Mouse (Mus musculus): ENCODE data around the gene Zfp536. TPM values are rescaled to one million over a fixed set of nuclear protein-coding genes. Genes with fewer than 3 reads are reported as not detected.
"Not testable (repeated sequence)": the region's sequence is repeated elsewhere in the genome, so short reads cannot be mapped to it uniquely, and the experiment has no call there.

Zfp536 gene
- polyA plus RNA-seq, 1 experiment from 2014 or later = 11.4 TPM

DNA sequence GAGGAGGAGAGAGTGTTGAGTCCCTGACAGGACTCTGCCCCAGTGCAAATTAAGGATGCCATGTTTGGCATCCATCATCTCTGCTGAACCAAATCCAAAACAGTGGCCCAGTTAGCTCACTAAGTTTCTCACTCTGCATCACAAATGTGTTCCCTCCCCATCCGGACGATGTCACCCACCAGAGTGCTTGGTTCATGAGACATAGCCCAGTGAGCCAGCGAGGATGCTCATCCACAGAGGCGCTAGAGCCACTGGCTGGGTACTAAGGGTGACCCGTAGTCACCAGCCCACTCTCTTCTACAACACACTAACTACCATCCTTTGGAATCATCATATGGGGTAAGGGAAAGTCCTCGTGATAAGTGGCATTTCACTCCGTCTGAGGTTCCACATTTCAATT, 56.4 kb downstream of the Zfp536 start:
- no peaks in the 10 kb centered on the region for H3K36me3 ChIP-seq (ENCODE audit: control insufficient read depth, insufficient read depth, low read length)
- ATAC-seq (ENCODE audit: low read depth) = no peak
- H3K9me3 ChIP-seq (ENCODE audit: control insufficient read depth, low read length) = no peaks in the 10 kb centered on the region

DNA sequence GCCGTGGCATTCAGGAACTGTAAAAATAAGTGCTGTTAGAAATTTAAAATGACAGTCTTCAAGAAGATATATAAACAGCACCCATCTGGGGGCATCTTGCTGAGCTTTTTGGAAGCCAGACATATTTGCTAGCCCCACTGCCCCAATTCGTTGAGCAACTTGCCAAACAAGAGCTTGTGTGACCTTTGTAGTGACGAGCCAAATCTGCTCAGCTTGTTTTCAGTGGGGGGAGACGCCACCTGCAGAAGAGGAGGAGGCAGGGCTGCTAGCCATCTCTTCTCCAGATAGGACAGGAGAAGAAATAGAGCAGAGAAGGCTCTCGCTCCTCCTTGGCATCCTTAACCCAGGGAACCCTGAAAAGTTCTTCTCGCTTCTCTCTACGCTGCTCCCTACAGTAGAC, 56.8 kb downstream of the Zfp536 start:
- H3K27me3 ChIP-seq (ENCODE audit: control insufficient read depth, insufficient read depth, low read depth, low read length) = no peaks in the 10 kb centered on the region
- ATAC-seq (ENCODE audit: low read depth) = no peak
- WGBS = 58% methylated on average over 7 of the region's 7 CpGs
- no peak overlapping the region for H3K9ac ChIP-seq (ENCODE audit: low read length)
- H3K4me2 ChIP-seq (ENCODE audit: low read depth, low read length) = no peak overlapping the region
- no peak overlapping the region for H3K4me3 ChIP-seq (ENCODE audit: low read length)
- H3K9me3 ChIP-seq (ENCODE audit: control insufficient read depth, low read length) = no peaks in the 10 kb centered on the region
- no peak overlapping the region for H3K27ac ChIP-seq (ENCODE audit: low read length)
- no peaks in the 10 kb centered on the region for H3K36me3 ChIP-seq (ENCODE audit: control insufficient read depth, insufficient read depth, low read length)
- H3K4me1 ChIP-seq (replicated peaks; ENCODE audit: control insufficient read depth, insufficient read depth, low read length) = no peaks in the 10 kb centered on the region

More for the DNA sequence above, 56.4 kb downstream of the Zfp536 start:
- Histone ChIP-seq H3K4me1 (replicated peaks; ENCODE audit: control insufficient read depth, insufficient read depth, low read length) (no peaks in the 10 kb centered on the region), H3K4me2 (ENCODE audit: low read depth, low read length) (no peak overlapping the region), H3K27ac (ENCODE audit: low read length) (no peak overlapping the region), H3K27me3 (ENCODE audit: control insufficient read depth, insufficient read depth, low read depth, low read length) (no peaks in the 10 kb centered on the region), H3K9ac (ENCODE audit: low read length) (no peak overlapping the region), H3K4me3 (ENCODE audit: low read length) (no peak overlapping the region)
- 75% methylated on average over 7 of the region's 7 CpGs for WGBS

DNA sequence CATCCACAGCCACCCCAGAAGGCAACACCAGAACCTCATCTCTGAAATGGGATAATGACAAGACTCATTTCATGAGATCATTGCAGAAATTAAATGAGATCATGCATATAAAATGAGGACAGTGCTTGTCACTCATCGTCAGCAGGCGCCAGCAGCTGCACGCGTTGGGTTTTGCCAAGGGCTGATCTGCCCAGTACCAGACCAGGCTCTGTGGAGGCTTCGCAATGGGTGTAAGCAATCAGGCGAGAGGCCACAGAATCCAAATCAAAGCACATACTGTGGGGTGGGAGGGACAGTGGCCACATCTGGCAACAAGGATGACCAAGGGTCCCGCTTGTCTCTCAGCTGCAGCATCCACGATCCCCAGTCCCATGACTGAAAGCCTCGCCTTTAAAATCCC, 69.0 kb downstream of the Zfp536 start:
- no peak overlapping the region for H3K4me2 ChIP-seq (ENCODE audit: low read depth, low read length)
- H3K4me1 ChIP-seq (replicated peaks; ENCODE audit: control insufficient read depth, insufficient read depth, low read length) = no peaks in the 10 kb centered on the region
- H3K9ac ChIP-seq (ENCODE audit: low read length) = no peak overlapping the region
- H3K27ac ChIP-seq (ENCODE audit: low read length) = no peak overlapping the region
- WGBS = 89% methylated on average over 9 of the region's 9 CpGs
- H3K9me3 ChIP-seq (ENCODE audit: control insufficient read depth, low read length) = no peaks in the 10 kb centered on the region
- H3K36me3 ChIP-seq (ENCODE audit: control insufficient read depth, insufficient read depth, low read length) = no peaks in the 10 kb centered on the region
- H3K27me3 ChIP-seq (ENCODE audit: control insufficient read depth, insufficient read depth, low read depth, low read length) = no peaks in the 10 kb centered on the region
- no peak for ATAC-seq (ENCODE audit: low read depth)
- no peak overlapping the region for H3K4me3 ChIP-seq (ENCODE audit: low read length)

DNA sequence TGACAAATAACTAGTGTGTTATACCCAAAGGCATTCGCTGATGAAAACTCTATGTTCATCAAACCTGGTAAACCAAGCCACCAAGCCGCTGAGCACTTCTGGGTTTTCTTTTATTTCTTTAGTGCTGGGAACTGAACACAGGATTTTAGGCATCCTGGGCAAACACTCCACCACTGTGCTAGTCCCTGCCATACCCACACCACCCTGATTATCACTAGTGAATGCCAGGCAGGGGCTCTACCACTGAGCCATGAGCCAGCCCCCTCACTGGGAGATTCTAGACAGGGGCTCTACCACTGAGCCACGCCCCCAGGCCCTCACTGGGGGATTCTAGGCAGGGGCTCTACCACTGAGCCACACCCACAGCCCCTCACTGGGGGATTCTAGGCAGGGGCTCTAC, 76.1 kb downstream of the Zfp536 start:
- H3K27me3 ChIP-seq (ENCODE audit: control insufficient read depth, insufficient read depth, low read depth, low read length); H3K4me3 ChIP-seq (ENCODE audit: low read length); H3K4me2 ChIP-seq (ENCODE audit: low read depth, low read length); H3K27ac ChIP-seq (ENCODE audit: low read length); H3K9me3 ChIP-seq (ENCODE audit: control insufficient read depth, low read length); H3K9ac ChIP-seq (ENCODE audit: low read length); ATAC-seq (ENCODE audit: low read depth); H3K4me1 ChIP-seq (replicated peaks; ENCODE audit: control insufficient read depth, insufficient read depth, low read length); H3K36me3 ChIP-seq (ENCODE audit: control insufficient read depth, insufficient read depth, low read length): not testable (repeated sequence)
- 90% methylated on average over 3 of the region's 3 CpGs for WGBS

DNA sequence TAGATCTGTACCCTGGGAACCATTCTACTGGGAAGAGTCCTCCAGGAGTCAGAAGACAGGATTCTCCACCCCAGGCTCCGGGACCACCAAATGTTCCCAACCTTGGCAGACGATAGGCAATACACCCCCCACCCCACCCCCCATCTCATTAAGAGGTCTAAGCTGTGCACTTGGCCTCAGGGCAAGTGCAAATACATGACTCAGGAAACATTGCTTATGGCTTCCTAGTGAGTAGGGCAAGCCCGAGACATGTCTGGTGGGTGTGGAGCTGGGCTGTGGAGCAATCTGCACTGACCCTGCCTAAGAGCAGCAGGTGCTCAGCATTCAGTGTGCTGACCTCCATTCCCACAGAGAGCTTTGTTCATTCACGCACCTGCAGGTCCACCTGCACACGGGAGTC, 78.4 kb downstream of the Zfp536 start:
- ATAC-seq (ENCODE audit: low read depth) = no peak
- no peak overlapping the region for H3K9ac ChIP-seq (ENCODE audit: low read length)
- H3K9me3 ChIP-seq (ENCODE audit: control insufficient read depth, low read length) = no peaks in the 10 kb centered on the region
- H3K4me3 ChIP-seq (ENCODE audit: low read length) = no peak overlapping the region
- no peaks in the 10 kb centered on the region for H3K27me3 ChIP-seq (ENCODE audit: control insufficient read depth, insufficient read depth, low read depth, low read length)
- H3K4me2 ChIP-seq (ENCODE audit: low read depth, low read length) = no peak overlapping the region
- no peaks in the 10 kb centered on the region for H3K36me3 ChIP-seq (ENCODE audit: control insufficient read depth, insufficient read depth, low read length)
- H3K27ac ChIP-seq (ENCODE audit: low read length) = no peak overlapping the region
- no peaks in the 10 kb centered on the region for H3K4me1 ChIP-seq (replicated peaks; ENCODE audit: control insufficient read depth, insufficient read depth, low read length)
- 52% methylated on average over 5 of the region's 5 CpGs for whole genome bisulfite sequencing

DNA sequence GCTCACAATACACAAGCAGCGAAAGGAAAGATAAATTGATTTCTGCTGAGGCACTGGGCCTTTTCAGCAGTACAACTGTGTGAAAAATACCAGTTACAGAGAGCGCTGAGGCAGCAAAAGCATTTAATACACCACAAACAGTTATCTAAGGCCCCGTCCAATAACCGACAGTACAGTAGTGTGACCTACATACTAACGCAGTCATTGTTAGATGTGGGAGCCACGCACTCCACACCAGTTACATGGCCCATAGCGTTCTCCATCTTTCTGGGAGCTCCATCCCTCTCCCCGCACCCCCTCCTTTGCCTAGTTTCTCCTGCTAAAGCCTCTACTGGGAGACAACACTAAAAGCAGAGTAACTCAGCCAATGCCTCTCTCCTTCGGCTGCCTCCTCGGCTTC, 82.8 kb downstream of the Zfp536 start:
- no peak overlapping the region for H3K4me2 ChIP-seq (ENCODE audit: low read depth, low read length)
- H3K9ac ChIP-seq (ENCODE audit: low read length) = no peak overlapping the region
- no peaks in the 10 kb centered on the region for H3K9me3 ChIP-seq (ENCODE audit: control insufficient read depth, low read length)
- 79% methylated on average over 10 of the region's 10 CpGs for WGBS
- no peaks in the 10 kb centered on the region for H3K27me3 ChIP-seq (ENCODE audit: control insufficient read depth, insufficient read depth, low read depth, low read length)
- H3K36me3 ChIP-seq (ENCODE audit: control insufficient read depth, insufficient read depth, low read length) = no peaks in the 10 kb centered on the region
- H3K27ac ChIP-seq (ENCODE audit: low read length) = no peak overlapping the region
- no peaks in the 10 kb centered on the region for H3K4me1 ChIP-seq (replicated peaks; ENCODE audit: control insufficient read depth, insufficient read depth, low read length)
- H3K4me3 ChIP-seq (ENCODE audit: low read length) = no peak overlapping the region
- ATAC-seq (ENCODE audit: low read depth) = no peak

DNA sequence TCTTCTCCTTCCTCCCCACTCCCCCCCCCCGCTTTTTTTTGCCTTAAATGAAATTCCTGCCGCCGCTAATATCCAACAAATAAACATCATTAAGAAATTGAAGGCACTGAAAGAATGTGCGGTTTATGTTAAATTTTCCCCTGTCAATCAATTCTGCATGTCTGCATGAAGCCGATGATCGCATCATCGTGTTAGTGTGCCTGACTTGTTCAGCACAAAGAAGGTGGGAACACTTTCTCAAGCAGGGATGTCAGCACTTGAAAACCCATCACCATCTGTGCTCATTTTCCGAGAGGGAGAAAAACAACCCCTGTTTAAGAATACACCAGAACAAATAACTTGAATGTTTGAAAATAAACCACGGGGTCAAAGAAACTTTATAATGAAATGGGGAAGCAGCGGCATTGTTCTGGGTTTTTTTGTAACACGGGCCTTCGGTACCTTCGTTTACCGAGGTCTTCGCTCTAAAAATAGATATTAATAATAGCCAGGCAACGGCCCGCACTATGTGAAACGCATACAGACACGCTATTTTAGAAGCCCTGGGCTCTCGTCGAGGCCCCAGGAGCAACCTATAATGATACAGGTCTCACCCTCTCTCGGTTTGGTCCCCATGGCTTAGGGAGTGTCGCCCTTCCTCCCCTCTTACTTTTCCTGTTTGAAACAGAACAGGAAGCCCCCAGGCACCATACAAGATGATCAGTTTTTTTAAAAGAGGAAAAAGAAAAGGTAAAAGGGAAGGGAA, 83.7 kb downstream of the Zfp536 start:
- ATAC-seq (ENCODE audit: low read depth) = no peak
- H3K4me2 ChIP-seq (ENCODE audit: low read depth, low read length) = no peak overlapping the region

DNA sequence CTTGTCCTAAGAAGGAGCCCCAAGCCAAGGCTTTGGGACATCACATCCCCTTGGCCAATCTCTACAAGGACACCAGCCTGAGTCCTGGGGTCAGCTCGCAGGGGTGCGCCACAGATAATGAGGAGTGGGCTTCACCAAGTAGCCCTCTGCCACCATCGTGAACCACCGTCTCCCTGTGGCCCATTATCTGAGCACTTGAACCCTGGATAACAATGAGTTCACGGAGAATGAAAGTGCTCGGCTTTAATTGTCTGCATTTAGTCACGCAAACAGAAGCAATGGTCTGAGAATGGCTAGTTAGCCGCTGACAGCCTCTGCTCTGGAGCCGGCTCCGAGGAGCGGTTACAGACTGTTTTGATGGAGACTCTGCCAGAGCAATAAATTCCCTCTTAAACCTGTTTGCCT, 84.3 kb downstream of the Zfp536 start:
- Histone ChIP-seq H3K27me3 (ENCODE audit: control insufficient read depth, insufficient read depth, low read depth, low read length) (no peaks in the 10 kb centered on the region), H3K4me2 (ENCODE audit: low read depth, low read length) (no peak overlapping the region), H3K27ac (ENCODE audit: low read length) (no peak overlapping the region), H3K4me3 (ENCODE audit: low read length) (no peak overlapping the region), H3K9ac (ENCODE audit: low read length) (no peak overlapping the region), H3K4me1 (replicated peaks; ENCODE audit: control insufficient read depth, insufficient read depth, low read length) (no peaks in the 10 kb centered on the region), H3K36me3 (ENCODE audit: control insufficient read depth, insufficient read depth, low read length) (no peaks in the 10 kb centered on the region), H3K9me3 (ENCODE audit: control insufficient read depth, low read length) (no peaks in the 10 kb centered on the region)
- 69% methylated on average over 11 of the region's 11 CpGs for WGBS
- no peak for ATAC-seq (ENCODE audit: low read depth)

More for the DNA sequence above, 83.7 kb downstream of the Zfp536 start:
- Histone ChIP-seq H3K4me3 (ENCODE audit: low read length) (no peak overlapping the region), H3K9me3 (ENCODE audit: control insufficient read depth, low read length) (no peaks in the 10 kb centered on the region), H3K36me3 (ENCODE audit: control insufficient read depth, insufficient read depth, low read length) (no peaks in the 10 kb centered on the region), H3K9ac (ENCODE audit: low read length) (no peak overlapping the region), H3K27ac (ENCODE audit: low read length) (no peak overlapping the region), H3K27me3 (ENCODE audit: control insufficient read depth, insufficient read depth, low read depth, low read length) (no peaks in the 10 kb centered on the region), H3K4me1 (replicated peaks; ENCODE audit: control insufficient read depth, insufficient read depth, low read length) (no peaks in the 10 kb centered on the region)
- 71% methylated on average over 23 of the region's 23 CpGs for WGBS

DNA sequence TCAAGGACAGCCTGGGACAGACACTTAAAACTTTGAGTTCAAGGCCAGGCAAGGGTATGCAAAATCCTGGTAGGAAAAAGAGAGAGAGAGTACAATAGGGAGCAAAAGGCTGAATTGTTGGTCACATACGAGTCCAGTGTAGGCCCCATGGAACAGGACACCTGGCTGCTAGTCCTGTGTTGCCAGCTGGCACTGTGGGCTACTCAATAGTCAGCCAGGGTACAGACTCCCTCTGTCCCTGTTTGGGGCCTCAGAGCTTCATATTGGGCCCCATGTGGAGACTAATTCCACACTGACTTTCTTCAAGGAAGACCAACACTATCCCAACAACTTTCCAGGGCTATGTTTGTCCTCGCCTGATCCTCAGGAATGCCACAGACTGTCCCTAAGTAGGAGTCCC, 87.1 kb downstream of the Zfp536 start:
- Histone ChIP-seq H3K4me1 (replicated peaks; ENCODE audit: control insufficient read depth, insufficient read depth, low read length) (no peaks in the 10 kb centered on the region), H3K4me3 (ENCODE audit: low read length) (no peak overlapping the region), H3K4me2 (ENCODE audit: low read depth, low read length) (no peak overlapping the region), H3K27ac (ENCODE audit: low read length) (no peak overlapping the region), H3K9ac (ENCODE audit: low read length) (no peak overlapping the region), H3K36me3 (ENCODE audit: control insufficient read depth, insufficient read depth, low read length) (no peaks in the 10 kb centered on the region), H3K27me3 (ENCODE audit: control insufficient read depth, insufficient read depth, low read depth, low read length) (no peaks in the 10 kb centered on the region), H3K9me3 (ENCODE audit: control insufficient read depth, low read length) (no peaks in the 10 kb centered on the region)
- 84% methylated on average over 2 of the region's 2 CpGs for WGBS
- ATAC-seq (ENCODE audit: low read depth) = no peak

DNA sequence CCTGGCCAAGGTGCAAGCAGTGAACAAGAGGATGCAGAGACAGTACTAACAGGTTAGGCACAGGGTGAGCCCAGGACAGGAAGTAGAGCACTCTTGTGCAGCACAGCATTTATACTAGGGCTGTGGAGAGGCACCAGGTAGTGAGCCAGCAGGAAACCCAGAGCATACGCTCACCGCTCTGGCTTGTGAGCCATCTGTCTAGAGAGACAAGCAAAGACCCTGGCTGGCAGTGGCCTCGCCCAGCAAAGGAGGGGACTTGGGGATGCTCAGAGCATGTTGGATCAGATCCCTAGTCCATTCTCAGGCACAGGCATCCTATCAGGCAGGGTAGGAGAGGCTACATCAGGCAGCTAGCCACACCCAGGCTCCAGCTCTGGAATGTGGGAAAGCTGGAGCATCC, 88.2 kb downstream of the Zfp536 start:
- H3K4me3 ChIP-seq (ENCODE audit: low read length) = no peak overlapping the region
- H3K27ac ChIP-seq (ENCODE audit: low read length) = no peak overlapping the region
- no peak overlapping the region for H3K9ac ChIP-seq (ENCODE audit: low read length)
- 81% methylated on average over 3 of the region's 3 CpGs for WGBS
- no peak overlapping the region for H3K4me2 ChIP-seq (ENCODE audit: low read depth, low read length)
- no peaks in the 10 kb centered on the region for H3K27me3 ChIP-seq (ENCODE audit: control insufficient read depth, insufficient read depth, low read depth, low read length)
- H3K36me3 ChIP-seq (ENCODE audit: control insufficient read depth, insufficient read depth, low read length) = no peaks in the 10 kb centered on the region
- no peaks in the 10 kb centered on the region for H3K9me3 ChIP-seq (ENCODE audit: control insufficient read depth, low read length)
- no peaks in the 10 kb centered on the region for H3K4me1 ChIP-seq (replicated peaks; ENCODE audit: control insufficient read depth, insufficient read depth, low read length)
- ATAC-seq (ENCODE audit: low read depth) = no peak

Measured in lung, embryonic 16.5 days (tissue).